Mouse (Mus musculus) midbrain, postnatal 0 days (tissue): ENCODE measurements at regions not wholly inside any gene's neighbourhood (a gene's known extent, or its start where the extent isn't known, plus 50 kb on each side); places are given as distances from the start of the nearest gene placed in this dataset.
A peak's percentile ranks its signal among the peaks of the same experiment; 100 is the strongest.

Source experiments
- ATAC-seq: fragments of 200-750 bp; cut with Nextera tagmentation; 2 replicates; pipeline ENCODE4 v1.8.0; 2017; ENCODE audit warnings: moderate number of reproducible peaks, mild to moderate bottlenecking, moderate TSS enrichment, moderate library complexity; ENCODE audit not compliant: low FRiP score
- DNase-seq: peaks from one replicate; pipeline ENCODE4 v3.0.0-alpha.2; 2015; ENCODE audit warnings: low spot score
- H3K27ac ChIP-seq: fragments of 300-500 bp; sonication (generic); 2 replicates; pipeline ENCODE4 v1.5.1; 2014; ENCODE audit warnings: low read depth, mild to moderate bottlenecking, low read length, mixed read lengths
- H3K27me3 ChIP-seq: fragments of 300-500 bp; sonication (generic); 2 replicates; pipeline ENCODE4 v1.6.1; 2014; ENCODE audit warnings: low read length, control low read depth, mixed read lengths; ENCODE audit not compliant: insufficient read depth
- H3K36me3 ChIP-seq: fragments of 300-500 bp; sonication (generic); 2 replicates; pipeline ENCODE4 v1.6.1; 2014; ENCODE audit warnings: low read length, control low read depth, mixed read lengths; ENCODE audit not compliant: insufficient read depth
- H3K4me1 ChIP-seq: fragments of 300-500 bp; sonication (generic); 2 replicates; pipeline ENCODE4 v1.6.1; 2014; ENCODE audit warnings: mild to moderate bottlenecking, control low read depth, antibody characterized with exemption, low read length, mixed read lengths; ENCODE audit not compliant: insufficient read depth
- H3K4me2 ChIP-seq: fragments of 300-500 bp; sonication (generic); 2 replicates; pipeline ENCODE4 v1.6.1; 2014; ENCODE audit warnings: low read depth, mild to moderate bottlenecking, low read length, mixed read lengths; ENCODE audit not compliant: poor library complexity, severe bottlenecking
- H3K4me3 ChIP-seq: fragments of 300-500 bp; sonication (generic); 2 replicates; pipeline ENCODE4 v1.5.1; 2014; ENCODE audit warnings: low read depth, mild to moderate bottlenecking, low read length, moderate library complexity
- H3K9ac ChIP-seq: fragments of 300-500 bp; sonication (generic); replicated peaks from 2 replicates; pipeline ENCODE4 v1.6.1; 2014; ENCODE audit warnings: mild to moderate bottlenecking, low read length, moderate library complexity, mixed read lengths; ENCODE audit not compliant: poor library complexity, severe bottlenecking
- H3K9me3 ChIP-seq: fragments of 300-500 bp; sonication (generic); 2 replicates; pipeline ENCODE4 v1.6.1; 2016; ENCODE audit warnings: low read length, control low read depth
- CTCF ChIP-seq: IDR thresholded peaks from 2 replicates; pipeline ENCODE4 v1.5.1; 2016; ENCODE audit warnings: antibody characterized with exemption, mild to moderate bottlenecking
- whole genome bisulfite sequencing: fragments of 180-500 bp; shearing (Covaris S2); extraction: QIAGEN DNeasy Blood & Tissue Kit; methylation state at CpG from one replicate; pipeline ENCODE4 v1.1.7; 2014; 5-methylcytosine and 5-hydroxymethylcytosine counted together

- H3K4me1 ChIP-seq, result no peaks in the 10 kb centered on the region
- no peaks in the 10 kb centered on the region for H3K27me3 ChIP-seq
- DNase-seq (no peak), ATAC-seq (no peak)
- no peaks in the 10 kb centered on the region for H3K36me3 ChIP-seq
- no peak overlapping the region for H3K27ac ChIP-seq
- WGBS, result 90% methylated on average over 4 of the region's 4 CpGs
- no peak overlapping the region for H3K4me3 ChIP-seq
- no peak overlapping the region for H3K4me2 ChIP-seq
- no peaks in the 10 kb centered on the region for H3K9me3 ChIP-seq
- no peak overlapping the region for H3K9ac ChIP-seq
- TF ChIP-seq CTCF, result no peak
Observed at GRCm38 (mm10) chr7:68610499-68610898, 138.5 kb downstream of the Arrdc4 start.

- H3K4me1 ChIP-seq, result no peaks in the 10 kb centered on the region
- no peak overlapping the region for H3K9ac ChIP-seq
- 34% methylated on average over 4 of the region's 4 CpGs for WGBS
- no peak overlapping the region for H3K4me3 ChIP-seq
- TF ChIP-seq CTCF, result no peak
- H3K4me2 ChIP-seq, result no peak overlapping the region
- H3K27me3 ChIP-seq, result no peaks in the 10 kb centered on the region
- H3K36me3 ChIP-seq, result no peaks in the 10 kb centered on the region
- 0 out of 2 replicates have a peak overlapping the region, but pooled peaks have one; percentile 18 for H3K27ac ChIP-seq
- DNase-seq (peak; percentile 41), ATAC-seq (no peak)
- no peaks in the 10 kb centered on the region for H3K9me3 ChIP-seq
Observed at GRCm38 (mm10) chr7:68607170-68607569, 141.9 kb downstream of the Arrdc4 start.

- Histone ChIP-seq H3K27me3 (no peaks in the 10 kb centered on the region), H3K4me2 (no peak overlapping the region), H3K9ac (no peak overlapping the region), H3K4me3 (no peak overlapping the region), H3K27ac (no peak overlapping the region), H3K9me3 (no peaks in the 10 kb centered on the region), H3K36me3 (no peaks in the 10 kb centered on the region), H3K4me1 (no peaks in the 10 kb centered on the region)
- no peak for DNase-seq
- no peak for TF ChIP-seq CTCF
- ATAC-seq, result no peak
- WGBS, result 95% methylated on average over 3 of the region's 3 CpGs
Observed at GRCm38 (mm10) chr7:68606278-68606677, 142.8 kb downstream of the Arrdc4 start.

GRCm38 (mm10) chr7:68603711-68604110, 145.3 kb downstream of the Arrdc4 start:
- no peaks in the 10 kb centered on the region for H3K4me1 ChIP-seq
- no peak overlapping the region for H3K4me3 ChIP-seq
- 73% methylated on average over 2 of the region's 2 CpGs for WGBS
- no peaks in the 10 kb centered on the region for H3K27me3 ChIP-seq
- no peaks in the 10 kb centered on the region for H3K9me3 ChIP-seq
- TF ChIP-seq CTCF, result no peak
- H3K36me3 ChIP-seq, result no peaks in the 10 kb centered on the region
- H3K9ac ChIP-seq, result no peak overlapping the region
- H3K4me2 ChIP-seq, result no peak overlapping the region
- H3K27ac ChIP-seq, result no peak overlapping the region
- no peak for ATAC-seq
- DNase-seq, result no peak

GRCm38 (mm10) chr7:68602003-68602402, 147.0 kb downstream of the Arrdc4 start:
- DNase-seq (no peak), ATAC-seq (no peak)
- H3K4me1 ChIP-seq, result no peaks in the 10 kb centered on the region
- H3K9ac ChIP-seq, result no peak overlapping the region
- no peak overlapping the region for H3K4me2 ChIP-seq
- no peak overlapping the region for H3K4me3 ChIP-seq
- 33% methylated on average over 6 of the region's 6 CpGs for WGBS
- TF ChIP-seq CTCF, result no peak
- H3K27ac ChIP-seq, result no peak overlapping the region
- H3K9me3 ChIP-seq, result no peaks in the 10 kb centered on the region
- no peaks in the 10 kb centered on the region for H3K36me3 ChIP-seq
- no peaks in the 10 kb centered on the region for H3K27me3 ChIP-seq

- Histone ChIP-seq H3K4me2 (peak overlapping the region; percentile 20; the same call in 1 of the 2 replicates), H3K9me3 (no peaks in the 10 kb centered on the region), H3K27ac (no peak overlapping the region), H3K36me3 (no peaks in the 10 kb centered on the region), H3K27me3 (no peaks in the 10 kb centered on the region; the same call in 1 of the 2 replicates), H3K4me3 (no peak overlapping the region), H3K4me1 (no peaks in the 10 kb centered on the region), H3K9ac (no peak overlapping the region)
- 33% methylated on average over 4 of the region's 4 CpGs for WGBS
- DNase-seq, result no peak
- no peak for TF ChIP-seq CTCF
- ATAC-seq, result no peak
Observed at GRCm38 (mm10) chr7:68594017-68594386, 155.0 kb downstream of the Arrdc4 start.
